Mouse (Mus musculus) T-helper 1 cell (primary cell): Measurements from ENCODE around the gene Nrp2.

Experiments used
- in situ Hi-C: fragments of 300-600 bp; cut with MboI, MseI; formaldehyde crosslinking; loops from one replicate; pipeline ENCODE4 v1.15.1; 2025; ENCODE audit warnings: high pct_unique_total_duplicates

Gene Nrp2

GRCm38 (mm10) chr1:62703158-62704116, at the start of gene Nrp2:
Nrp2 (plus strand) TSS chr1:62703285.
- in situ Hi-C loops, result loop anchor here (10.0 to 25.0 kb wide), 2 partner anchors 1566 to 1671 kb away; no protein-coding TSS in a partner anchor

GRCm38 (mm10) chr1:62654436-62654835, 48.6 kb upstream of the Nrp2 start:
- in situ Hi-C loops, result no loop called here

GRCm38 (mm10) chr1:62664960-62665645, 38.0 kb upstream of the Nrp2 start:
- in situ Hi-C loops, result no loop called here

- in situ Hi-C loops, result no loop called here
Observed at GRCm38 (mm10) chr1:62665771-62666730, 37.0 kb upstream of the Nrp2 start.

- in situ Hi-C loops, result no loop called here
Observed at GRCm38 (mm10) chr1:62666780-62667179, 36.3 kb upstream of the Nrp2 start.

GRCm38 (mm10) chr1:62678611-62679344, 24.3 kb upstream of the Nrp2 start:
- in situ Hi-C loops, result no loop called here

- in situ Hi-C loops, result no loop called here
Observed at GRCm38 (mm10) chr1:62679466-62679865, 23.6 kb upstream of the Nrp2 start.

- in situ Hi-C loops, result no loop called here
Observed at GRCm38 (mm10) chr1:62682456-62683385, 20.4 kb upstream of the Nrp2 start.

- in situ Hi-C loops, result no loop called here
Observed at GRCm38 (mm10) chr1:62683498-62683897, 19.6 kb upstream of the Nrp2 start.

GRCm38 (mm10) chr1:62687511-62687910, 15.6 kb upstream of the Nrp2 start:
- in situ Hi-C loops, result no loop called here

- in situ Hi-C loops, result no loop called here
Observed at GRCm38 (mm10) chr1:62691175-62691574, 11.9 kb upstream of the Nrp2 start.

- in situ Hi-C loops, result no loop called here
Observed at GRCm38 (mm10) chr1:62696312-62696982, 6.6 kb upstream of the Nrp2 start.

GRCm38 (mm10) chr1:62696983-62697341, 6.1 kb upstream of the Nrp2 start:
- in situ Hi-C loops, result no loop called here

- in situ Hi-C loops, result no loop called here
Observed at GRCm38 (mm10) chr1:62697353-62697752, 5.7 kb upstream of the Nrp2 start.

- in situ Hi-C loops, result loop anchor here (10.0 to 25.0 kb wide), 2 partner anchors 1562 to 1675 kb away; no protein-coding TSS in a partner anchor
Observed at GRCm38 (mm10) chr1:62699801-62700200, 3.3 kb upstream of the Nrp2 start.

GRCm38 (mm10) chr1:62701065-62701921, 1.8 kb upstream of the Nrp2 start:
- in situ Hi-C loops, result loop anchor here (10.0 to 25.0 kb wide), 2 partner anchors 1564 to 1674 kb away; no protein-coding TSS in a partner anchor

- in situ Hi-C loops, result loop anchor here (10.0 to 25.0 kb wide), 2 partner anchors 1565 to 1672 kb away; no protein-coding TSS in a partner anchor
Observed at GRCm38 (mm10) chr1:62702743-62703142, 342 bp upstream of the Nrp2 start.
